Mouse (Mus musculus) cortical plate, adult 2 months (tissue): ENCODE measurements at regions not wholly inside any gene's neighbourhood (a gene's known extent, or its start where the extent isn't known, plus 50 kb on each side); places are given as distances from the start of the nearest gene placed in this dataset.

ENCODE experiments used
- CTCF ChIP-seq: fragments of 200-500 bp; IDR thresholded peaks from 2 replicates; pipeline ENCODE4 v1.5.1; 2011; ENCODE audit warnings: mild to moderate bottlenecking, control low read depth, low read length; ENCODE audit not compliant: insufficient read depth; ENCODE audit errors: extremely low read depth
- POLR2A ChIP-seq: fragments of 200-500 bp; IDR thresholded peaks from 2 replicates; pipeline ENCODE4 v1.6.1; 2011; ENCODE audit warnings: mild to moderate bottlenecking, low read length, control low read depth; ENCODE audit not compliant: insufficient read depth; ENCODE audit errors: extremely low read depth

DNA sequence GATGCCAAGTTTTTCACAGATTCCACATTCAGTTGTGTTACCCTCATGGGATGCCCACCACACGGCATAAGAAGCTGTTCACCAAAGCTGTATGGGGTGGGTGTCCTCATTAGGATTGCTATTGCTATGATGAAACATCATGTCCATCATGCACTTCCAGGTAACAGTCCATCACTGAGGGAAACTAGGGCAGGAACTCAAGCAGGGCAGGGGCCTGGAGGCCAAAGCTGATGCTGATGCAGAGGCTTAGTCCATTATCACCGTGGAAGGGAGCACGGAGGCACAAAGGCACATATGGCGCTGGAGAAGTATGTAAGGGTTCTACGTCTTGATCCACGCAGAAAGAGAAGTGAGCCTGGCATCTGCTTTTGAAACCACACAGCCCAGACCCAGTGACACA lies 97.4 kb upstream of the Jade1 start:
- no peak for TF ChIP-seq CTCF
- TF ChIP-seq POLR2A: no peak
